Mouse (Mus musculus) ES-Bruce4 (cell line): ENCODE results near the gene Sgsm3. TPM values are rescaled to one million over a fixed set of nuclear protein-coding genes. Genes with fewer than 3 reads are reported as not detected.

Source experiments
- H3K27ac ChIP-seq: 2 replicates; pipeline ENCODE4 v1.5.1; 2012; ENCODE audit warnings: low read length, inconsistent platforms; ENCODE audit not compliant: insufficient read depth
- H3K27me3 ChIP-seq: 2 replicates; pipeline ENCODE4 v1.6.1; 2012; ENCODE audit warnings: mild to moderate bottlenecking, low read length, inconsistent platforms; ENCODE audit not compliant: control insufficient read depth, poor library complexity, insufficient read depth, severe bottlenecking
- H3K36me3 ChIP-seq: 2 replicates; pipeline ENCODE4 v1.6.1; 2012; ENCODE audit warnings: inconsistent platforms, mild to moderate bottlenecking, low read length, moderate library complexity; ENCODE audit not compliant: control insufficient read depth, poor library complexity, insufficient read depth, severe bottlenecking
- H3K4me1 ChIP-seq: one replicate; pipeline ENCODE4 v1.8.1; 2011; ENCODE audit warnings: low read length; ENCODE audit not compliant: control insufficient read depth, insufficient read depth
- H3K4me3 ChIP-seq: 2 replicates; pipeline ENCODE4 v1.5.1; 2011; ENCODE audit warnings: low read depth, mild to moderate bottlenecking, low read length
- H3K9ac ChIP-seq: 2 replicates; pipeline ENCODE4 v1.6.1; 2012; ENCODE audit warnings: low read depth, mild to moderate bottlenecking, inconsistent platforms; ENCODE audit not compliant: poor library complexity, severe bottlenecking
- H3K9me3 ChIP-seq: replicated peaks from 2 replicates; pipeline ENCODE4 v1.6.1; 2012; ENCODE audit warnings: mild to moderate bottlenecking, low read length, inconsistent platforms; ENCODE audit not compliant: control insufficient read depth, poor library complexity, insufficient read depth, severe bottlenecking
- CTCF ChIP-seq: IDR thresholded peaks from one replicate; pipeline ENCODE4 v1.8.1; 2011; ENCODE audit warnings: low read depth, low read length
- EP300 ChIP-seq: IDR thresholded peaks from 2 replicates; pipeline ENCODE4 v1.6.1; 2011; ENCODE audit warnings: low read depth, low read length; ENCODE audit not compliant: insufficient read depth
- POLR2A ChIP-seq: IDR thresholded peaks from one replicate; pipeline ENCODE4 v1.8.1; 2011; ENCODE audit warnings: low read length; ENCODE audit not compliant: insufficient read depth
- polyA plus RNA-seq: library from polyadenylated mRNA; stranded (reverse); fragments of >200 nt; gene quantifications from 2 replicates; pipeline ENCODE4 v1.2.4, GENCODE M21; 2011; ENCODE audit warnings: low read depth; ENCODE audit not compliant: missing spikeins, insufficient read depth, insufficient read length

The Sgsm3 gene
- polyA plus RNA-seq, 1 experiment = 18.0 TPM

GRCm38 (mm10) chr15:81035417-81036162 is 58.0 kb downstream of the Sgsm3 start:
- no peaks in the 10 kb centered on the region for H3K4me1 ChIP-seq
- no peaks in the 10 kb centered on the region for H3K36me3 ChIP-seq
- H3K27me3 ChIP-seq = no peaks in the 10 kb centered on the region
- H3K9me3 ChIP-seq = no peaks in the 10 kb centered on the region
- no peak overlapping the region for H3K9ac ChIP-seq
- no peak overlapping the region for H3K27ac ChIP-seq
- no peak for TF ChIP-seq CTCF
- no peak for TF ChIP-seq POLR2A
- TF ChIP-seq EP300 = no peak
- H3K4me3 ChIP-seq = no peak overlapping the region

- Histone ChIP-seq H3K36me3 (no peaks in the 10 kb centered on the region), H3K27me3 (no peaks in the 10 kb centered on the region), H3K4me3 (no peak overlapping the region), H3K9ac (no peak overlapping the region), H3K4me1 (no peaks in the 10 kb centered on the region), H3K27ac (no peak overlapping the region), H3K9me3 (no peaks in the 10 kb centered on the region)
- TF ChIP-seq EP300 (no peak), CTCF (no peak), POLR2A (no peak)
These were observed 60.9 kb downstream of the Sgsm3 start for GRCm38 (mm10) chr15:81038419-81038818.

GRCm38 (mm10) chr15:81041767-81042166 is 64.2 kb downstream of the Sgsm3 start:
- Histone ChIP-seq H3K9ac (no peak overlapping the region), H3K9me3 (no peaks in the 10 kb centered on the region), H3K4me1 (no peaks in the 10 kb centered on the region), H3K27ac (no peak overlapping the region), H3K36me3 (no peaks in the 10 kb centered on the region), H3K4me3 (no peak overlapping the region), H3K27me3 (no peaks in the 10 kb centered on the region)
- TF ChIP-seq POLR2A = no peak
- no peak for TF ChIP-seq EP300
- no peak for TF ChIP-seq CTCF

- no peaks in the 10 kb centered on the region for H3K4me1 ChIP-seq
- H3K9me3 ChIP-seq = no peaks in the 10 kb centered on the region
- no peak overlapping the region for H3K9ac ChIP-seq
- peak; percentile 63 for TF ChIP-seq CTCF
- TF ChIP-seq POLR2A = no peak
- no peak for TF ChIP-seq EP300
- no peaks in the 10 kb centered on the region for H3K36me3 ChIP-seq
- H3K27me3 ChIP-seq = no peaks in the 10 kb centered on the region
- H3K4me3 ChIP-seq = no peak overlapping the region
- no peak overlapping the region for H3K27ac ChIP-seq
These were observed 64.8 kb downstream of the Sgsm3 start for GRCm38 (mm10) chr15:81042276-81042931.

GRCm38 (mm10) chr15:81044446-81044845 is 66.9 kb downstream of the Sgsm3 start:
- H3K36me3 ChIP-seq = no peaks in the 10 kb centered on the region
- H3K4me1 ChIP-seq = no peaks in the 10 kb centered on the region
- H3K27me3 ChIP-seq = no peaks in the 10 kb centered on the region
- H3K9ac ChIP-seq = no peak overlapping the region
- no peak overlapping the region for H3K27ac ChIP-seq
- H3K4me3 ChIP-seq = no peak overlapping the region
- TF ChIP-seq CTCF (no peak), POLR2A (no peak), EP300 (no peak)
- no peaks in the 10 kb centered on the region for H3K9me3 ChIP-seq

- Histone ChIP-seq H3K9ac (no peak overlapping the region), H3K9me3 (no peaks in the 10 kb centered on the region), H3K27ac (no peak overlapping the region), H3K4me3 (no peak overlapping the region), H3K27me3 (no peaks in the 10 kb centered on the region), H3K36me3 (no peaks in the 10 kb centered on the region), H3K4me1 (no peaks in the 10 kb centered on the region)
- no peak for TF ChIP-seq POLR2A
- no peak for TF ChIP-seq CTCF
- TF ChIP-seq EP300 = no peak
These were observed 67.8 kb downstream of the Sgsm3 start for GRCm38 (mm10) chr15:81045336-81045735.
